Mouse (Mus musculus) CD4-positive, CD25-positive, alpha-beta regulatory T cell, adult 4 months (primary cell): ENCODE measurements around the gene Dapl1. TPM values are rescaled to one million over a fixed set of nuclear protein-coding genes. Genes with fewer than 3 reads are reported as not detected.

ENCODE experiments used
- ATAC-seq: one replicate; pipeline ENCODE4 v1.8.0; 2017
- polyA plus RNA-seq, 2 experiments: library from polyadenylated mRNA; unstranded; fragments of 100-300 nt; shearing (Covaris generic); gene quantifications; one replicate each; pipeline ENCODE4 v1.2.1; 2017

Dapl1 gene
- polyA plus RNA-seq, 2 experiments from 2014 or later: 20.9 to 26.8 TPM

GRCm38 (mm10) chr2:59474336-59474735, 10.1 kb upstream of the Dapl1 start:
- peak; percentile 72 for ATAC-seq

DNA sequence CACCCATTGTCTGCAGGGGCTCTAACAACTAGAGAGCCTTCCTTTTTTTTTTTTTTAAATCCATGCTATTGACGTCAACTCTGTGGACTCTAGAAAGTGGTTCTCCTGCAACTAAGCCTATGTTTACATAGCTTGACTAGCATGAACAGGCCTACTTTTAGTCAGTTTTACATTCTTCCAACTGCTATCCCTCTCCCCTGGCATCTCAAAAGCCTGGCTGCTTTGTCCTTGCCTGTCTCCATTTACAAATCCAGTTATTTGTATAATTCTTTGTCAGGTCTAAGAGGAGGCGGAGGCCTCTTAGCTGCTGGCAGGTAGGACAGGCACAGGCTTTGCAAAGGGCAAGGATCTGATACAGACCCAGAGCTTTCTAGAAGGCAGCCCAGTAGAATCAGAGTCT, 627 bp downstream of the Dapl1 start:
- no peak for ATAC-seq

DNA sequence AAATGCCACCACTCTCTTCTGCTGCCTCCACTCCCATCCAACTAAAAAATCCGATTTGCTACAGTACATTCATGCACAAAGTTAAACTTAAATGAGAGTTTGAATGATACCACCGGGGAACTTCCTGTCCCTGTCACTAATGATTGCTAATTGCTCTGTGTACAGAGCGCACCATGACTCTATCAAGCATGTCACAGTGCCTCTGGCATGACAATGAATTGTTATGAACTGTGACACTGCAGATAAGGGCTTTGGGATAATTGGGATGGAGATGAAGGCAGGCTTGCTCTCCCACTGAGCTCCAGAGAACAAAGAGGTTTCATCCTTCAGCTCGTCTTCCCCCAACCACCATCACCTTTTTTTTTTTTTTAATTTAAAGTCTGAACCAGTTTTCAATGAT, 1.2 kb downstream of the Dapl1 start:
- ATAC-seq: no peak

DNA sequence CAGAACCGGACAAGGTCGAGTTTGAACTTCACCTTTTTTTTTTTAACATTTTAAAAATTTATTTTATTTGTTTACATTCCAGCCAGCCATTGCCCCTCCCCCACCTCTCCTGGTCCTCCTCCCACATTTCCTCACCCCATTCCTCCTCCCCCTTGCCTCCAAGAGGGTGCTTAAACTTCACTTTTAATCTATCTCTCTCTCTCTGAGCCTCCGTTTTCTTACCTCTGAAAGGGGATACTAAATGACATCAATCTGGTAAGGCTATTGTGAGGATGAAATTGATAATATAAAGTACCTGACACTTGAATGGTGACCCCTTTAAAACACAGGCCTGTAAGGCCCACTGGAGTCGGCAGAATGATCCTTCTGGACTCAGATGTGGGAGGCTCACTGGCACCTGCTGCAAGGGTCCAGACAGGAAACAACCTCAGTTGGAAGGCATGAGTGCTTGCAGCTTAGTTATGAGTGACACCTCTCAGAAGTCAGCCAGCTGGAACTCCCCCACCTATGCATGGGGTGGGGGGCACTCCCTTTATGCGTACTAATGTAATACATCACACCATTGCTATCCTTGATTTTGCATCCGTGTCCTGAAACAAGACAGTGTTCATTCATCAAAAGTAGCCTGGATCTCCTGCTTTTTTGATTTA, 1.9 kb downstream of the Dapl1 start:
- ATAC-seq: peak; percentile 44

DNA sequence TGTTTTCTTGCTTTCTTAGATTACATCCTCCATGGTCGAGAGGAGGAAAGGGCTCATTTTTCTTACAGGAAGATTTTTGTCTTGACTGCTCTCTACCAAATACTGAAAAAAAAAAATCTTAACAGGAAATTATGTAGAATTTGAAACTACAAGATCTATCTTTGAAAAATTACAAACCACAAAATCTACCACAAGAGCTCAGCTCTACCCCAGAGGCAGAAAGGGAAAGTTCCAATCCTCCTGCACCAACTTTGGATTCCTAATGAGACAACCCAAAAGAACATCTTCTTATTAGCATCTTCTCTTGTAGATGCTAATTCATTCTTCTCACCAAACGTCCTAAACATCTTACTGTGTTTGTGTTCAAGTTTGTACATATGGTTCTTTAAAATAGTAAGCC, 3.8 kb downstream of the Dapl1 start:
- ATAC-seq: peak; percentile 67

DNA sequence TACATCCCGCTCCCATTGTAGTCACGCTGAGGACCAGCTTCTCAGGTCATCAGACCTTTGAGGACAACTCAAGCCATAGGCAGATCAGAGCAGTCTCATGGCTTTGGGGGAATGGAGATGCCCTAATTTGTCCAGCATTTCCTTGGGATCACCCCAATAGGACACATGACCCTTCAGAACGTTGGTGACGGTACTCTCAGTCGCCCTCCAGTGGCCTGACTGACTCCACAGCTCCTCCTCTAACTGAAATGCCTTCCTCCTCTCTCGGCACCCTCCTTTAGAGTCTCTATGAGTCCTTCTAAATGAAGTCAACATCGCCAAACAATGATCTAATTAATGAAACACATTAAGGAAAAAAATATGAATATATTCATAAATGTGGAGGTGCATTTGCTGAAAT, 5.9 kb downstream of the Dapl1 start:
- ATAC-seq: no peak

GRCm38 (mm10) chr2:59493445-59494085, 9.1 kb downstream of the Dapl1 start:
- no peak for ATAC-seq

DNA sequence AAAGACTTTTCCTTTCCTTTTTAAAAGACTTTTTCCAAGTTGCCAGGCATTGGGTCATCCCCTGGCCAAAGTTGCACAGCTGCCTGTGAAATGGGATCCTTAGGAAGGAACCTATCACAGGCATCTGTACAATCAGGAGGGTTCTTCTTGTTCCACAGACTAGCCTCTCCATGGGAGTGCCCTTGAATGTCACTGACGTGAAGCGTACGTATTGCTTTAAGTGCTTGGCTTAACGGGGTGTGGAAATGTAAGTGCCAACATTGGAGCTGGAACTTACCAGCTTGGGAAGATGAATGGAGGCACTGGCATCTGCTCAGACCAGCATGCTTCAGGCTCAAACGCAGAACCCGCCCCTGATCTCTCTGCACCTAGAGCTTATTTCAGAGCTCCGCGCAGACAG, 14.7 kb downstream of the Dapl1 start:
- no peak for ATAC-seq

DNA sequence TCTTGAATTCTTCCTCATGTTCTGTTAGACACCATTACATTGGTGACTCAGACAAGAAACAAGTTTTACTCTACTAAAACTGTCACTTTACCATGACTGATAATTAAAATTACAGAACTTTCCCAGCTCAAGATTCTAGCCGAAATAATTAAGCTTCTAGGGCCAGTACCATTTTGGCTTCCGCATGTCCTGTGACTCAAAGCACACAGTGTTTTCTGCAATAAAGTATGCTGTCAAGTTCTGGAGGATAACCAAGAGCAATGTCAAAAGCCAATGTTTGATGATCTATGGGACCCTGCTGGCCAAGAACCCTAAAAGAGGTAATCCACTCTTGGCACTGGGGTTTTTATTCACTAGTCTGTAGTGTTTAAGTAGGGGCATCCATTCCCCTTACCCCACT, 15.3 kb downstream of the Dapl1 start:
- no peak for ATAC-seq

DNA sequence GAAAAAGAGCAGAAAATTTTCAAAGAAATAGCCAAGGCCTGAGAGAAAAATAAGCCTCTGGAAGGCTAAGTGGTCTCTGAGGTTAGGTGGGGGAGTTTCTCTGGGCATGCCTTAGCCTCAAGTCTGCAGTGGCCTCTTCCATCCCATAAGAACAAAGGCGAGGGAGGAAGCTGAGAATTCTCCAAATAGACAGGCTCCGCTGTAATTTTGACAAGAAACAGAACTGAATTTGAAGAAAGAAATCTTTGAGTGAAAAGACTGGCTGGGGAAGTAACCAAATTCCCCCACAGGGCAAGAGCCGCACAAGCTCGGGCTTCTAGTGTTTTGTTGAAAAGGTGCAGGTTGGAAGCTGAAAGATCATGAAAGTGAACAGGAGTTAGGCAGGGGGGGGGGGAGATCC, 24.6 kb downstream of the Dapl1 start:
- ATAC-seq: no peak

DNA sequence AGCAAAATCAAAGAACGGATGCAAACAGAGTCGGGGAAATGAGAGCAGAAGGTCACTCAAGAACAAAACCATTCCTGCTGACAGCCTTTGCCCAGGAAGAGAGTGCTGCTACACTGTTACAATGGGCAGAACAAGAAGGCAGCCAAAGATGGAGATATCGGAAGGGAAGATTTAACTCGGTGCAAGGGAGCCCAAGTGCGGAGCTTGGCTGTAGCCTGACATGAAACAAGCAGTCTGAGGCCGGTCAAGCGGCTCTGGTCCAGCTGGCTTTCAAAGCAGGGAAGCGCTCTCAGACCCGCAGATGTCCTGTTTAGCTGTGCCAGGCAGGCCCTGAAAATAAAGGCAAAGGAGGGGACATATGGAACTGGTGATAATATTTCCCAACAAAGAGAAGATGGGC, 26.0 kb downstream of the Dapl1 start:
- ATAC-seq: no peak

- no peak for ATAC-seq
Observed at GRCm38 (mm10) chr2:59510882-59511281, 26.4 kb downstream of the Dapl1 start.

DNA sequence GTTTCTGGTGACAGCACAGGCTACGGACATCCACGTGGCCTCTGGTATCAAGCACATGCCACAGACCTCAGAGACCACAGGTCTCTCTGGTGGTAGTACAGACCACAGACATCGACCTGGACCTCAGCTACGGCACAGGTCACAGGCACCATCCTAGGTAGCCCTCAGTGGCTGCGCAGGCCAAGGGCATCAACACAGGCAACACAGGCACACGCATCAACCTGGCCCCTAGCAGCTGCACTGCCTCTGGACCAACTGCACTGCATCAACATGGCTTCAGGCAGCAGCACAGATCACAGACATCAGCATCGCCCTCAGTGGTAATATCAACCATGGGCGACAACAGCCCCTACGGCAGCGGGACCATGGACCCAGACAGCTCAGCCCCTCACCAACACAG, 36.2 kb downstream of the Dapl1 start:
- no peak for ATAC-seq

DNA sequence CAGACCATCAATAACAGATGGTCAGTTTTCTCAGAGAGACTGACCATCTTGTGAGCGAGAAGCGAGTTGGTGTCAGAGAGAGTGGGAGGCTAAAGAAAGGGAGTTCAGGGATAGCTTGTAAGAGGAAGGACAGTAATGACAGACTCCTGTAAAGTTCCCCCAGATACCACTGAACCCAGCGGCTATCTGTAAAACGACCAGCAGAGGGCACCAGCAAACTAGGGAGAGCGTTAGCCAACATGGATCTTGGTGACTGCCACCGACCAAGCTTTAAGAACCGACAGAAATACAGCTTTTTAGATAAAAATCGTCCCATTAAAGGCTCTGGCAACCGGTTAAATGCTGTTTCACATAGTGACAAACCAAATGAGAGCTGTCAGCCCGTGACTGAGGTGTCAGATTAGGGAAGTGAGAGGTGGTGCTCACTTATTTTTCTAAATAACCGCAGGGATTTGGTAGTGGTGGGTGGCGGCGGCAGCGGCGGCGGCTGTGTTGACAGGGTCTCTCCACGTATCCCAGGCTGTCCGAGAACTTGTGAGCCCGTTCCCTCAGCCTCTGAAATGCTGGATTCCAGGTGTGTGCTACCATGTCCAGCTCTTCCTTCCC, 37.7 kb downstream of the Dapl1 start:
- ATAC-seq: peak; percentile 96

DNA sequence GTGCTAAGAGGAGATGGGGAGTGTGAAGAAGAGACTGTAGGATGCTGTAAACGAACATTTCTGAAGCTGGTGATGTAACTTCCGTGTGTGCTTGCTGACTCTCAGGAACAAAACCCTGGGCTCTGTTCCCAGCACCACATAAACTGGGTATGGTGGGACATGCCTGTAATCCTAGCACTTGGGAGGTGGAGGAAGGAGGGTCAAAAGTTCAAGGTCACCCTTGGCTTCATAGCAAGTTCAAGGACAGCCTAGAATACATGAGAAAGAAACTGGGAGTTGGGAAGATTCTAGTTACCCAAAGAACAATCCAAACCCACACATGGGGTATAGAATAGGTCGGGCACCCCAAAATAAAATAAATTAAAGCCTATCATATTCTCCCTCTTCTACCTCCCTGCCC, 39.1 kb downstream of the Dapl1 start:
- no peak for ATAC-seq

GRCm38 (mm10) chr2:59526893-59527292, 42.4 kb downstream of the Dapl1 start:
- no peak for ATAC-seq

DNA sequence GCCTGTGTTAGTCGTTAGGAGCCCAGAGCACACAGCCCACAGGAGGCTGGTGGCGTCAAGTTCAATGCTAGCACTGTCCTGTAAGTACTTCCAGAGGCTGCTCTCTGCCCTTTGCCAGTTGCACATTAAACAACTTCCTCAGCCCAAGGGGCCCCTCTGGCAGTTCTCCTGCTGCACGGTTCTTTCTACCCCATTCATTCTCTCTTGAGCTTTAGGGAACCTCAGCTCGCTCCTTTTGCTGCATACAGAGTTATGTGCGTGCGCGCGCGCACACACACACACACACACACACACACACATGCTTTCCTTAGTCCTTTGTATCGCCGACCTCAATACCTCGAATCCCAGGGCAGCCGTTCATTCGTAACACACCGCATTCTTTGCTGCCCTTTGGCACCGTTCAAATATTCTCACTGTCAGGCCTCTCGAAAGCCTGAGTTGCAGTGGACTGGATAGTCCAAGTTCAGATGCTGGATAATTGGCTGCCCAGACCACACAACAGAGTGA, 45.2 kb downstream of the Dapl1 start:
- no peak for ATAC-seq

DNA sequence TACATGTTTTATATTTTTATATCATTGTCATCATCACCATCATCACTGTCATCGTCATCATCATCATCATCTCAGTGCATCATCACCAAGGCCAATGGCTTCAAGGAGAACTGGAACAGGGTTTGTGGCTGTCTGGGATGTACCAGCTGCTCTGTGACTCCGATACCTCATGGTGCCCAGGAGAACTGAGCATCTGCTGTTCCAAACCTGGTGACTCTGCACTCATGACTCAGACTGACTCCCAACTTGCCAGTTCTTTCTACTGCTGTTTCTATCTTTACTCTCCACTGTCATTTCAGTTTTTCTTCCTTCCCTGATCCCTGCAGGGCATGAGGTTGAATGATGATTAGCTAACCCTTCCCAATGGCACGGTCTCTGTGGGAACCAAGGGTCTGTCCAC, 46.4 kb downstream of the Dapl1 start:
- ATAC-seq: no peak

GRCm38 (mm10) chr2:59532999-59533398, 48.5 kb downstream of the Dapl1 start:
- ATAC-seq: no peak

DNA sequence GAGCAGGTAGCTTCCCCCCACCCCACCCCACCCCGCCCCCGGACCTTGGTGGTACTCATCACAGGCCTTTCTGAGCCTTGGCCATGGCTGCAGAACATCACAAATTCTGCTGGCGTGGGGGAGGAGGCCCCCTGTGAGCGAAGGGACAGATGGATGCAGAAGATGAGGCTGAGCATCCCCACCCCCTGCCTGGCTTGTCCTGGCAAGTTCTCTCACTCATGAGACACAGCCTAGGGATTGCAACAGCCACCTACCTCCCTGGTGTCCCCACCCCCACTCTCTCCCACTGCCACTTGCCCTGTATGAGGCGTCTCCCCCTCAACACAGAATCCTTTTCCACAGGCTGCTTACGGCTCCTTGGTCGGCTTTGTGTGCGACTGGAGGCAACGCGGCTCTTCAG, 49.1 kb downstream of the Dapl1 start:
- no peak for ATAC-seq

DNA sequence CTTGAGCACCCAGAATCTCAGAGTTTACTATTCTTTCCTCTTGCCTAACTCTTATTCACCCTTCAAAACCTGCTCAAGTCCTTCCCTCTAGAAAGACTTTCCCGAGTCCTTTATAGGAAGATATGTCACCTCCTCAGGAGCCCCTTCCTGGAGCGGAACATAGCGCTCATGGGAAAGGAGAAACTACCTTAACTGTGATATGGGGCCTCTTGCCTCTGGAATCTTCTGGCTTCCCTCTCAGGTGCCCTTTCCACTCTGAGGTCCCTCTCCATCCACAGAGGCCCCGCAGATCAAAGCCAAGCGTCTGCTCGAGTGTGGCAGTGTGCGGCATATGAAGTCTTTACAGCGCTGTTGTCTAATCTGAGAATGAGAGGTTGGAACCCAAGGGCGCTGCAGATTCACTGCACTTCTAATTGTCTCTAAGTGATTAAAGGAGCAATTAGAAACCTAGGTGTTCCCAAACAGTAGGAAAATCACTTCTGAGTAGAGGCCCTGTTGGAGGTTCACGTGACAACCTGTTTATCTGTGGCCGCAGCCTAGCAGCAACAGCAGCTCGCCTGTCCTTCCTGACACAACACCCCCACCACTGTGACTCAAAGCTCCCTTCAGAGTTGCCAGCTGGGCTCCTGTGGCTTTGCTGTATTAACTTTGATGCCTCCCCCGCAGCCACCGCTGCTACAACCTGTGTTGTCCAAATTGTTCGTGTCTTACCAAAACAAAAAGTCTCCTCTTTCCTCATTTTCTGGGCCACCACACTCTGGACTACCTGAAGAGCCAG, 49.7 kb downstream of the Dapl1 start:
- no peak for ATAC-seq

DNA sequence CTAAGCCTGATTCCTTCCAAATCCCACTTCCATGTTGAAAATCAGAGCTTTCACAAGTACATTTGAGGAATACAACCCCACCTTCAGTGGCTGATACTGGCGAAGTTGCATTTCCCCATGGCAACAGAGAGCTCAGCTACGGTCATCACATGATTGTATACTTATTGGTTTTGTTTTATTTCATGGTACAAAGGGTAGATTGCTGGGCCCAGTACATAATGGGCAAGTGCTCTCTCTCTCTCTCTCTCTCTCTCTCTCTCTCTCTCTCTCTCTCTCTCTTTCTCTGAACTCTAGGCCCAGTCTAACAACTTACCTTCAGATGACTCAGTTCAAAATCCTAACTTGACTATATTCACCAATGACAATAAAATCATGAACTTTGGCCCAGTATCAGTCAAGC, 52.5 kb downstream of the Dapl1 start:
- ATAC-seq: no peak

DNA sequence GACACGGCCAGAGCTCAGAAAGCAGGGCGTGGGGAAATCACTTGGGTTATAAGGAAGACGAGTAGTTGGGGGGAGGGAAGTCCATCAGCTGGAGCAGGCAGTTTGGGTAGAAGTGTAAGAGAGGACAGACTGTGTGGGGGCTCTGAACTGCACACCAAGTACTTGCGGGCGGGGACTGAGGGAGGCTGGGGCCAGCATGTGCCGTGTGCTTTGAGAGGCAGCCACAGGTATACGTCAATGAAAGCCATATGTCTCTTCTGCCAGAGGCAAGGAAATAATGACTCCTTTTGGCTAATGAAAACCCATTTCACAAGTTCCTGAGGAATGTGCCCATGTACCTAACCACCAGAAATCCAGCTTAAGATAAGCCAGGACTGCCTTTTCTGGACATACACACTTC, 53.6 kb downstream of the Dapl1 start:
- no peak for ATAC-seq
